13 mouse cellular contexts compared by ENCODE assay signal in genomic region chr3:69559975-69560330, GRCm38 (mm10). TPM values are rescaled to one million over a fixed set of nuclear protein-coding genes. Genes with fewer than 3 reads are reported as not detected.
DNase-seq lines count a peak whose midpoint lies in the region; ATAC-seq and TF ChIP-seq lines count a peak whose summit lies in the region.
"Had no signal": no experiment of that assay in that cellular context is flagged by ENCODE, and none has a peak within 500 bp of the region (broad histone marks: within the 10 kb centered on the region; RNA-seq: fewer than 3 reads in every experiment).

No protein-coding gene starts in this region.

- H3K4me1 ChIP-seq in olfactory bulb, adult 2 months (ENCODE audit: control insufficient read depth, insufficient read depth, low read length) = peaks cover 18% of the 10 kb centered on the region
- no peaks in the 10 kb centered on the region for H3K4me1 ChIP-seq in midbrain, embryonic 14.5 days (ENCODE audit: control insufficient read depth, insufficient read depth, low read length)
- H3K4me1 ChIP-seq: liver, embryonic 15.5 days had no signal

- no peak overlapping the region for H3K9ac ChIP-seq in midbrain, embryonic 14.5 days (replicated peaks; ENCODE audit: low read length)
- H3K9ac ChIP-seq: intestine, embryonic 15.5 days; liver, embryonic 15.5 days had no signal

- no peak for TF ChIP-seq CTCF in olfactory bulb, adult 2 months (IDR thresholded peaks at IDR 0.05; ENCODE audit: insufficient read depth, low read depth, low read length)

- H3K27me3 ChIP-seq in midbrain, embryonic 14.5 days (ENCODE audit: control insufficient read depth, insufficient read depth, low read length) = no peaks in the 10 kb centered on the region
- H3K27me3 ChIP-seq: intestine, embryonic 15.5 days; liver, embryonic 15.5 days had no signal

- 53% methylated on average over 7 of the region's 7 CpGs for WGBS in olfactory bulb, adult 2 months
- 93% methylated on average over 7 of the region's 7 CpGs for WGBS in midbrain, embryonic 14.5 days

- intact Hi-C loops in heart, postnatal 10 days (cut with DNase I) = no loop called here

- TF ChIP-seq POLR2A in olfactory bulb, adult 2 months (IDR thresholded peaks at IDR 0.05; ENCODE audit: insufficient read depth, low read depth, low read length) = no peak

- peak; percentile 94 for DNase-seq in heart, adult 11 months
- no peak for DNase-seq in heart, postnatal 10 days
- peak; percentile 28 for DNase-seq in lung, postnatal 36 days
- DNase-seq in lung, postnatal 25 days (ENCODE audit: low spot score) = no peak
- DNase-seq in brain, adult 2 months (ENCODE audit: low read depth, low spot score) = peak; percentile 71
- DNase-seq in midbrain, embryonic 14.5 days = no peak
- DNase-seq: cerebellum, adult 18-20 months; thymus, postnatal 14 days had no signal

- H3K36me3 ChIP-seq in midbrain, embryonic 14.5 days (ENCODE audit: control insufficient read depth, insufficient read depth, low read length) = no peaks in the 10 kb centered on the region
- H3K36me3 ChIP-seq: intestine, embryonic 15.5 days; liver, embryonic 15.5 days had no signal

- no peak for ATAC-seq in megakaryocyte-erythroid progenitor cell, adult 5-6 weeks (replicated peaks; ENCODE audit: low FRiP score, low TSS enrichment, poor library complexity, severe bottlenecking)
- ATAC-seq in midbrain, embryonic 14.5 days (ENCODE audit: low FRiP score, low TSS enrichment) = no peak
- ATAC-seq: intestine, embryonic 15.5 days had no signal

- H3K4me2 ChIP-seq in midbrain, embryonic 14.5 days (ENCODE audit: low read length) = no peak overlapping the region
- H3K4me2 ChIP-seq: intestine, embryonic 15.5 days; liver, embryonic 15.5 days had no signal

- no peaks in the 10 kb centered on the region for H3K9me3 ChIP-seq in midbrain, embryonic 14.5 days (ENCODE audit: control insufficient read depth, low read length)
- H3K9me3 ChIP-seq: intestine, embryonic 15.5 days; liver, embryonic 15.5 days had no signal

- no peak overlapping the region for H3K4me3 ChIP-seq in olfactory bulb, adult 2 months (ENCODE audit: insufficient read depth, low read depth, low read length)
- H3K4me3 ChIP-seq in midbrain, embryonic 14.5 days (replicated peaks; ENCODE audit: low read depth, low read length) = no peak overlapping the region
- H3K4me3 ChIP-seq: heart, adult 2 months; intestine, embryonic 15.5 days; liver, embryonic 15.5 days had no signal

- peak overlapping the region; percentile 59; the same call in 1 of the 2 replicates for H3K27ac ChIP-seq in olfactory bulb, adult 2 months (ENCODE audit: insufficient read depth, low read depth, low read length)
- H3K27ac ChIP-seq in midbrain, embryonic 14.5 days (replicated peaks; ENCODE audit: low read depth, low read length) = no peak overlapping the region
- H3K27ac ChIP-seq: heart, adult 2 months; intestine, embryonic 15.5 days; liver, embryonic 15.5 days had no signal

RNA-seq across cellular contexts. Expression of gene B3galnt1, which starts 38.8 kb away (rescaled TPM):
- 1 to 10 TPM; 4.4 to 5.0 TPM for total RNA-seq in heart, postnatal 10 days (2021)
- not detected in 2 replicates for polyA plus RNA-seq in olfactory bulb, adult 2 months (2012; ENCODE audit: insufficient read depth, insufficient read length, low replicate concordance, missing spikeins)
- 0.82 TPM in 1 of 2 replicates, not detected in the other for total RNA-seq in megakaryocyte-erythroid progenitor cell, adult 5-6 weeks (2014; fragmentation: Nextera tagmentation)
- 0.99 TPM in 1 of 2 replicates, not detected in the other for total RNA-seq in megakaryocyte-erythroid progenitor cell, adult 5-6 weeks (2017)
- polyA plus RNA-seq in midbrain, embryonic 14.5 days (2014; fragmentation: Nextera tagmentation; extraction: Ambion mirVana) = 93.0 and 94.6 TPM in 2 replicates

Comparison
In these comparisons a context has a peak if more than half of its experiments do, and no peak if none do; other contexts are left out.
1. DNase-seq: peak in heart, adult 11 months (single experiment), lung, postnatal 36 days (single experiment) and brain, adult 2 months (single experiment); none in heart, postnatal 10 days (0 of 2), lung, postnatal 25 days (single experiment) and midbrain, embryonic 14.5 days (single experiment).